Mouse (Mus musculus) testis, adult 2 months (tissue): Measurements from ENCODE around the gene Sptbn4. TPM values are rescaled to one million over a fixed set of nuclear protein-coding genes. Genes with fewer than 3 reads are reported as not detected.

Experiments
- H3K27ac ChIP-seq: fragments of 200-500 bp; 2 replicates; pipeline ENCODE4 v1.5.1; 2012; ENCODE audit warnings: low read depth, low read length; ENCODE audit not compliant: control insufficient read depth, insufficient read depth
- H3K27me3 ChIP-seq: fragments of 200-500 bp; 2 replicates; pipeline ENCODE4 v1.6.1; 2012; ENCODE audit warnings: mild to moderate bottlenecking, low read length, moderate library complexity; ENCODE audit not compliant: control insufficient read depth, insufficient read depth
- H3K36me3 ChIP-seq: fragments of 200-500 bp; 2 replicates; pipeline ENCODE4 v1.6.1; 2012; ENCODE audit warnings: mild to moderate bottlenecking, low read length; ENCODE audit not compliant: control insufficient read depth, insufficient read depth
- H3K4me1 ChIP-seq: fragments of 200-500 bp; 2 replicates; pipeline ENCODE4 v1.6.1; 2012; ENCODE audit warnings: low read length; ENCODE audit not compliant: control insufficient read depth, insufficient read depth
- H3K4me3 ChIP-seq: fragments of 200-500 bp; 2 replicates; pipeline ENCODE4 v1.5.1; 2012; ENCODE audit warnings: low read depth, mild to moderate bottlenecking, low read length, moderate library complexity, mixed read lengths; ENCODE audit not compliant: control insufficient read depth
- CTCF ChIP-seq: fragments of 200-500 bp; IDR thresholded peaks from 2 replicates; pipeline ENCODE4 v1.5.1; 2012; ENCODE audit warnings: low read depth, mild to moderate bottlenecking, inconsistent platforms, low read length, moderate library complexity; ENCODE audit not compliant: control insufficient read depth, insufficient read depth, insufficient replicate concordance
- POLR2A ChIP-seq: fragments of 200-500 bp; IDR thresholded peaks from 2 replicates; pipeline ENCODE4 v1.6.1; 2012; ENCODE audit warnings: low read depth, mild to moderate bottlenecking, inconsistent platforms, low read length, moderate library complexity; ENCODE audit not compliant: control insufficient read depth
- polyA plus RNA-seq: library from polyadenylated mRNA; depleted of rRNA; stranded (reverse); fragments of >200 nt; gene quantifications from 2 replicates; pipeline ENCODE4 v1.2.3, GENCODE M21; 2012

The Sptbn4 gene
- polyA plus RNA-seq, 1 experiment, result 34.7 TPM

- Histone ChIP-seq H3K4me3 (peak overlapping the region; percentile 16; the same call in 1 of the 2 replicates), H3K4me1 (peaks cover 11% of the 10 kb centered on the region), H3K27ac (no peak overlapping the region), H3K36me3 (no peaks in the 10 kb centered on the region; the same call in 1 of the 2 replicates), H3K27me3 (no peaks in the 10 kb centered on the region)
- TF ChIP-seq POLR2A, result no peak
- TF ChIP-seq CTCF, result no peak
These were observed 33.6 kb upstream of the Sptbn4 start for GRCm38 (mm10) chr7:27480927-27481626.

GRCm38 (mm10) chr7:27480506-27480905 is 33.0 kb upstream of the Sptbn4 start:
- H3K36me3 ChIP-seq, result no peaks in the 10 kb centered on the region; the same call in 1 of the 2 replicates
- no peak overlapping the region for H3K27ac ChIP-seq
- H3K4me3 ChIP-seq, result no peak overlapping the region
- no peaks in the 10 kb centered on the region for H3K27me3 ChIP-seq
- H3K4me1 ChIP-seq, result peaks cover 8% of the 10 kb centered on the region
- TF ChIP-seq POLR2A, result no peak
- TF ChIP-seq CTCF, result no peak

GRCm38 (mm10) chr7:27479750-27480149 is 32.3 kb upstream of the Sptbn4 start:
- no peak for TF ChIP-seq POLR2A
- TF ChIP-seq CTCF, result no peak
- no peaks in the 10 kb centered on the region; the same call in 1 of the 2 replicates for H3K36me3 ChIP-seq
- H3K4me3 ChIP-seq, result no peak overlapping the region
- H3K4me1 ChIP-seq, result peaks cover 7% of the 10 kb centered on the region
- H3K27me3 ChIP-seq, result no peaks in the 10 kb centered on the region
- no peak overlapping the region for H3K27ac ChIP-seq

GRCm38 (mm10) chr7:27478561-27478960 is 31.1 kb upstream of the Sptbn4 start:
- peaks cover 18% of the 10 kb centered on the region for H3K4me1 ChIP-seq
- no peaks in the 10 kb centered on the region for H3K27me3 ChIP-seq
- H3K4me3 ChIP-seq, result no peak overlapping the region
- no peak overlapping the region for H3K27ac ChIP-seq
- no peak for TF ChIP-seq POLR2A
- TF ChIP-seq CTCF, result no peak
- H3K36me3 ChIP-seq, result no peaks in the 10 kb centered on the region; the same call in 1 of the 2 replicates

- TF ChIP-seq CTCF, result no peak
- TF ChIP-seq POLR2A, result no peak
- Histone ChIP-seq H3K27me3 (no peaks in the 10 kb centered on the region), H3K27ac (no peak overlapping the region), H3K4me1 (peaks cover 16% of the 10 kb centered on the region), H3K4me3 (no peak overlapping the region), H3K36me3 (no peaks in the 10 kb centered on the region; the same call in 1 of the 2 replicates)
These were observed 28.7 kb upstream of the Sptbn4 start for GRCm38 (mm10) chr7:27476098-27476635.

GRCm38 (mm10) chr7:27475596-27475995 is 28.1 kb upstream of the Sptbn4 start:
- H3K27me3 ChIP-seq, result no peaks in the 10 kb centered on the region
- no peaks in the 10 kb centered on the region for H3K36me3 ChIP-seq
- peaks cover 11% of the 10 kb centered on the region for H3K4me1 ChIP-seq
- H3K4me3 ChIP-seq, result no peak overlapping the region
- TF ChIP-seq CTCF (no peak), POLR2A (no peak)
- H3K27ac ChIP-seq, result no peak overlapping the region

- peak overlapping the region; percentile 90 for H3K27ac ChIP-seq
- H3K4me3 ChIP-seq, result peak overlapping the region; percentile 87
- no peaks in the 10 kb centered on the region for H3K27me3 ChIP-seq
- no peaks in the 10 kb centered on the region for H3K36me3 ChIP-seq
- no peak for TF ChIP-seq CTCF
- TF ChIP-seq POLR2A, result 0 out of 2 replicates have a peak, but pooled peaks have one; percentile 0
- peaks cover 11% of the 10 kb centered on the region for H3K4me1 ChIP-seq
These were observed 27.0 kb upstream of the Sptbn4 start for GRCm38 (mm10) chr7:27474490-27474954.
